Mouse (Mus musculus): ENCODE data around the gene Spred2.

GRCm38 (mm10) chr11:19984029-19984428 lies 59.9 kb downstream of the Spred2 start:
- TF ChIP-seq CTCF (IDR thresholded peaks at IDR 0.05; ENCODE audit: low read depth, low read length) (no peak), POLR2A (IDR thresholded peaks at IDR 0.05; ENCODE audit: borderline replicate concordance, low read depth, low read length) (no peak)
